Mouse (Mus musculus) left cerebral cortex, adult 9 months (tissue): Measurements from ENCODE around the gene Scamp2.

ENCODE experiments used
- DNase-seq, 2 experiments: peaks; one replicate each; pipeline ENCODE4 v3.0.0; 2022; ENCODE audit warnings: low spot score in 2 of 2

The Scamp2 gene

GRCm38 (mm10) chr9:57560861-57561710 is at the start of gene Scamp2:
Gene Scamp2 (plus strand): TSS chr9:57560943.
- DNase-seq, result peak; percentile 84 to 95

GRCm38 (mm10) chr9:57517113-57517512 is 43.6 kb upstream of the Scamp2 start:
- peak in 1 of 2 experiments; percentile 74 for DNase-seq

- no peak for DNase-seq
These were observed 40.2 kb upstream of the Scamp2 start for GRCm38 (mm10) chr9:57520375-57521055.

- DNase-seq, result peak; percentile 78 to 94
These were observed 39.5 kb upstream of the Scamp2 start, which contains the start of gene Cox5a for GRCm38 (mm10) chr9:57521056-57521911. Gene Cox5a (plus strand): TSS chr9:57521274.

GRCm38 (mm10) chr9:57522114-57522860 is 38.5 kb upstream of the Scamp2 start:
- no peak for DNase-seq

- no peak for DNase-seq
These were observed 37.9 kb upstream of the Scamp2 start for GRCm38 (mm10) chr9:57522861-57523246.

GRCm38 (mm10) chr9:57523754-57524153 is 37.0 kb upstream of the Scamp2 start:
- DNase-seq, result no peak

- DNase-seq, result no peak
These were observed 36.3 kb upstream of the Scamp2 start for GRCm38 (mm10) chr9:57524439-57524838.

- DNase-seq, result no peak
These were observed 35.2 kb upstream of the Scamp2 start for GRCm38 (mm10) chr9:57525516-57525915.

- no peak for DNase-seq
These were observed 34.3 kb upstream of the Scamp2 start for GRCm38 (mm10) chr9:57526435-57526834.

GRCm38 (mm10) chr9:57531946-57532345 is 28.8 kb upstream of the Scamp2 start:
- no peak for DNase-seq

- no peak for DNase-seq
These were observed 24.4 kb upstream of the Scamp2 start for GRCm38 (mm10) chr9:57536362-57536761.

- peak; percentile 79 to 92 for DNase-seq
These were observed 23.6 kb upstream of the Scamp2 start, which contains the start of gene Fam219b for GRCm38 (mm10) chr9:57537044-57537727. Gene Fam219b (plus strand): TSS chr9:57537528.

GRCm38 (mm10) chr9:57537728-57538181 is 23.0 kb upstream of the Scamp2 start:
- no peak for DNase-seq

- no peak for DNase-seq
These were observed 21.2 kb upstream of the Scamp2 start for GRCm38 (mm10) chr9:57539550-57539949.

GRCm38 (mm10) chr9:57541312-57541711 is 19.4 kb upstream of the Scamp2 start:
- DNase-seq, result no peak

GRCm38 (mm10) chr9:57543951-57544350 is 16.8 kb upstream of the Scamp2 start:
- DNase-seq, result no peak

- no peak for DNase-seq
These were observed 13.5 kb upstream of the Scamp2 start for GRCm38 (mm10) chr9:57547287-57547686.

GRCm38 (mm10) chr9:57547869-57548268 is 12.9 kb upstream of the Scamp2 start:
- no peak for DNase-seq

GRCm38 (mm10) chr9:57549186-57549585 is 11.6 kb upstream of the Scamp2 start:
- DNase-seq, result no peak
